Mouse (Mus musculus) midbrain, embryonic 13.5 days (tissue): ENCODE measurements around the gene Krt17. TPM values are rescaled to one million over a fixed set of nuclear protein-coding genes. Genes with fewer than 3 reads are reported as not detected.

Experiments
- polyA plus RNA-seq: library from polyadenylated mRNA; unstranded; fragments of >200 nt; fragmentation: Nextera tagmentation; extraction: Ambion mirVana; gene quantifications from 2 replicates; pipeline ENCODE4 v1.2.1, GENCODE M21; 2015

Krt17 gene
- polyA plus RNA-seq, 1 experiment from 2014 or later: not detected

Other genes with a start within 250 kb of the Krt17 start
- not detected in 2 replicates for gene Krt33a, start 244.8 kb downstream of the Krt17 start, polyA plus RNA-seq
- gene Krt33b, start 231.2 kb downstream of the Krt17 start, polyA plus RNA-seq: not detected in 2 replicates
- not detected in 2 replicates for gene Krt34, start 219.5 kb downstream of the Krt17 start, polyA plus RNA-seq
- gene Krt31, start 210.5 kb downstream of the Krt17 start, polyA plus RNA-seq: not detected in 2 replicates
- not detected in 2 replicates for gene Krt32, start 172.8 kb downstream of the Krt17 start, polyA plus RNA-seq
- gene Krt35, start 164.8 kb downstream of the Krt17 start, polyA plus RNA-seq: not detected in 2 replicates
- gene Krt36, start 155.4 kb downstream of the Krt17 start, polyA plus RNA-seq: not detected in 2 replicates
- 0.22 TPM in 1 of 2 replicates, not detected in the other for gene Krt13, start 139.5 kb downstream of the Krt17 start, polyA plus RNA-seq
- 0.41 and 0.98 TPM in 2 replicates for gene Krt15, start 125.1 kb downstream of the Krt17 start, polyA plus RNA-seq
- 0.86 and 1.4 TPM in 2 replicates for gene Krt19, start 112.4 kb downstream of the Krt17 start, polyA plus RNA-seq
- gene Krt9, start 67.8 kb downstream of the Krt17 start, polyA plus RNA-seq: not detected in 2 replicates
- 0.15 and 0.22 TPM in 2 replicates for gene Krt14, start 53.5 kb downstream of the Krt17 start, polyA plus RNA-seq
- gene Krt16, start 12.1 kb downstream of the Krt17 start, polyA plus RNA-seq: not detected in 2 replicates
- gene Krt42, start 8.8 kb upstream of the Krt17 start, polyA plus RNA-seq: not detected in 2 replicates
- 1,443 and 1,564 TPM in 2 replicates for gene Eif1, start 58.9 kb upstream of the Krt17 start, polyA plus RNA-seq
- 1.2 and 2.5 TPM in 2 replicates for gene Gast, start 73.4 kb upstream of the Krt17 start, polyA plus RNA-seq
- gene Hap1, start 95.1 kb upstream of the Krt17 start, polyA plus RNA-seq: 137 and 168 TPM in 2 replicates
- gene Jup, start 136.7 kb upstream of the Krt17 start, polyA plus RNA-seq: 69.2 and 70.5 TPM in 2 replicates
- 13.7 and 16.8 TPM in 2 replicates for gene P3h4, start 153.8 kb upstream of the Krt17 start, polyA plus RNA-seq
- 16.4 and 19.9 TPM in 2 replicates for gene Fkbp10, start 154.7 kb upstream of the Krt17 start, polyA plus RNA-seq
- gene Nt5c3b, start 180.8 kb upstream of the Krt17 start, polyA plus RNA-seq: 99.3 and 101 TPM in 2 replicates
- gene Klhl10, start 180.9 kb upstream of the Krt17 start, polyA plus RNA-seq: 0.85 and 1.2 TPM in 2 replicates
- gene Klhl11, start 211.7 kb upstream of the Krt17 start, polyA plus RNA-seq: 12.9 and 13.1 TPM in 2 replicates